Mouse (Mus musculus) 3T3-L1 (cell line): ENCODE results near the gene Dnah17.
A peak's percentile ranks its signal among the peaks of the same experiment; 100 is the strongest.

ENCODE experiments used
- DNase-seq: peaks from one replicate; pipeline ENCODE4 v3.0.0-alpha.2; 2015; ENCODE audit warnings: low read depth, low spot score

Gene Dnah17

DNA sequence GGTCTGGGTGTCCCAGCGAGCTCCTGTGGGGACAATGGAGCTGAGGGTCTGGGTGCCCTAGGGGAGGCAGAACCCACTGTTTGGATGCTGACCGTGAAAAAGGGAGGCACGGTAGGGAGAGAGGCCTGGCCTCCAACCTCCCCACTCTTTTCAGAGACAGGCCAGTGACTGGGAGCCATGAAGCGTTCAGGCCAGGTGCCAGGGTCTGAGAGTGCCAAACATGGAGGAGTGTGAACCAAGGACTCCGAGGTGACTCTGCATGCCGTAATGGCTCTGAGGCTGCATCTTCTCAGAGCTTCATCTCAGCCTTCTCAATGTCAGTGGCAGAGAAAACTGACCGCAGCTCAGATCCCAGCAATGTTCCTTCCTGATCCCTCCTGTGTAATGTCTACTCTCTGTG is 107.0 kb downstream of the Dnah17 start:
- no peak for DNase-seq

- peak; percentile 78 for DNase-seq
These were observed 108.6 kb downstream of the Dnah17 start for GRCm38 (mm10) chr11:118021806-118022205.

DNA sequence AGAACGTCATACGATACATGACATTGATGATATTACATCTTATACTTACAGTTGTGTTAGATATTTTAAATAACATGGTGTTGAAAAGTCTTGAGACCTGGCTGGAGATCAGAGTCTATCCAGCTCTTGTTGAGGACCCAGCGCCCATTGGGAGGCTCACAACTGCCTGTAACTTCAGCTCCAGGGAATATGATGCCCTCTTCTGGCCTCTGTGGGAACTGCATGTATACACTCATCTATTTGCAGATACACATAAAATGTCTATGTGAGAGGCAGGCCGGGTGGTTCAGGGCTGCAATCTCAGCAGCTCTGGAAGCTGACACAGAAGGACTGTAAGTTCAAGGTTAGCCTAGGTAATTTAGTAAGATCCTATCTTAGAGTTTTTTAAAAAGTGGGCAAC is 112.1 kb downstream of the Dnah17 start:
- peak; percentile 50 for DNase-seq

- peak; percentile 69 for DNase-seq
These were observed 114.9 kb downstream of the Dnah17 start for GRCm38 (mm10) chr11:118015381-118016145.

GRCm38 (mm10) chr11:118014391-118014995 is 115.9 kb downstream of the Dnah17 start:
- no peak for DNase-seq

- no peak for DNase-seq
These were observed 117.1 kb downstream of the Dnah17 start for GRCm38 (mm10) chr11:118013339-118013738.

- DNase-seq, result peak; percentile 92
These were observed 117.8 kb downstream of the Dnah17 start for GRCm38 (mm10) chr11:118012595-118012994.

DNA sequence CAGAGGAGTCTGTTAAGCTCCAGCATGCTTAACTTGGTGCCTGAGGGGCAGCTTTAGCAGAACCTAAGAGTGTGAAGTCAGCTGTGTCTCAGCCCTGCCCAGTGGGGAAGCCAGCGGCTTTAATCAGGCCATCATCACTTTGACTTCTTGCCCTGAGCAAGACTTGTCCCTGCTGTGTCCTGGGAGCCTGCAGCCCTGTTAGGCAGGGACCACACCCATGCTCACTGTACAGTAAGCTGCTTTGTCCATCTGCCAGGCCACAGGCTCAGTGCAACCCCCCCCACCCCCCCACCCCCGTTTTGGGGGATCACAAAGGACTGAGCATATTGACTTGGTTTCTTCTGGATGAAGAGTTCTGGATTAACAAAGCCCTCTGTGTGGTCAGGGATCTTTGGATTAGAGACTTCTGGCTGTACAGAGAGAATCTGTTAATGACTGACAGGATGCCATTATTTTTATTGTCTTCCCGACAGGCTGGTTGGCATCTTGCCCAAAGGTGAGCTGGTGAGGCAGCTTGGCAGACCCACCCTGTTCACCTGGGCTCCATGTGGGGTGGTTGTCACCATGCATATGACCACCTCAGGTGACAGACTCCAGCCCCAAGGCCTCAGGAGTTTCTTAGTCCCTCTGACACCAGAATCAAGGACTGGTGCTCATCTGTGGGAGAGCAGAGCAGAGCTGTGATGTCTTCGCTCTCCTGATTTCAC is 120.4 kb downstream of the Dnah17 start:
- no peak for DNase-seq

DNA sequence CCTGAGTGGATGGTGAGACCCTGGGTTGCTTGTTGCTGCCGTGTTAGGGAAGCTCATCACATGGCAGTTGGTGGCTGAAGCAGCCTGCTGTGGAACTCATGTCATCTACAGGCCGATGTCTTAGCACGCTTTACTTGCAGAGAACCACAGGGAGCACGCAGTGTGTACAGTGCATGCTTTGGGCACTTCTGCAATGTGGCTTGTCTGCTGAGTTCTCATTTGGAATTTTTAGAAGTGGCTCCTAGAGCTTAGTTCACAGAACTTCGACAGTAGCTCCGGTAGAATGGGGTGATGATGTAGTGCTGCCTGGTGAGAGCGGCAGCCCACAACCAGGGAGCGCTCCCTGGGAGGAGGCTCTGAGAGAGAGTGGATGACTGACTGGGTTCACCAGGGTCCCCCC is 121.6 kb downstream of the Dnah17 start:
- no peak for DNase-seq

DNA sequence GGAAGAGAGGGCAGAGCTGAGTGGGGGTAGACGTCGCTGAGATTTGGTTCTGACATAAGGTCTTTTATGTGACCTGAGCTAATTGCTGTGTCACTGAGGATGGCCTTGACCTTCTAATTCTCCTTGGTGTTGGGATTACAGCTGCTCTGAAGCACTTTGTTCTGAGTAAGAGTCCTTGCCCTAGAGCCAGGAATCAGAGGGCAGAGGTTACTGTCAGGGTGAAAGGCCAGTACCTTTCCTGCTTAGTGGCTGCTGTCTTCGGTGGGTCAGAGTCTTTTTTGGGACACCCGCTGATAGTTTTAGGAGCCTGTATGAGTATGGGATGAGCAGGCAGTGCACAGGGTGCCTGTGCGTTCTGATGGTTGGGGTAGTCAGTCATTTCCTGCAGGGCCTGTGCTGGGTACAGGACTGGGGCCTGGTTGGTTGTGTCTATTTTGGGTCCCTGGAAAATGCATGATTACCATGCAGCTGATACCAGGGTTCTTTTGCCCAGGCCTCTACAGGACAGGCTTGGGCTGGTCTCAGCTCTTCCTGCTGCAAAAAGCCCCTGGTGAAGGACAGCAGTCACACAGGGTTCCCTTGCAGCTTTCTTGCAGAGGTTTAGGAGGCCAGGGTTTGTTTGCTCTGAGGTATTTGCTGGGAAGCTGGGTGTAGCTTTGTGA is 122.2 kb downstream of the Dnah17 start:
- DNase-seq, result no peak

DNA sequence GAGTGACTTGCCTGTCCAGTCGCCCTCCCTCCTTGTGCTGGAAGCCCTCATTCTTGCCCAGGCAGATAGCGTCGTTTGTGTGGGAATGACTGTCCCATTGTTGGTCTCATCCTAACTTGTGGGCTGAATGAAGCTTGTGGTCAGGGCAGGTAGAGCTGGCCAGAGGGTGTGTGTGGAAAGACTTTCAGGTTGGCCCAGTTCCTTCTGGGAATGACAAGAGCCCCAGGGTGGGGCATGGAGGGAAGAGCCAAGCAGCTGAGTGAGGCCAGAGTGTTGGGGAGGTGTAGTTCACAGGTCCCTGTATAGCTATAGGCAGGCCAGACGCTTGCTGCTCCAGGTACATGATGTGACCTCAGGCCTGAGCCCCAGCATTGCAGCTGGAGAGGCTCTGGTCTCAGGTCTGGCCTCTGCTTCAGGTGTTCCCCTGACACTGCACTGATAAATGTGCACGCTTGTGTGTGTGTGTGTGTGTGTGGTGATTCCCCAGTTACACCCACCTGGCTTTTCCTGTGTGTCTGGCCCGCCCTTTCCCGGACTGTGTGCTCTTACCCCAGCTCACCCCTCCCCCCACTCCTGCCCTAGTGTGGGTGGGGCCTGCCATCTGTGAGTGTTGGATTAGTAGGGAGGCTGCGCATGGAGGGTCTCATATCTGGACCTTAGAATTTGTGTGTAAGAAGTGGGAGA is 122.8 kb downstream of the Dnah17 start:
- no peak for DNase-seq

DNA sequence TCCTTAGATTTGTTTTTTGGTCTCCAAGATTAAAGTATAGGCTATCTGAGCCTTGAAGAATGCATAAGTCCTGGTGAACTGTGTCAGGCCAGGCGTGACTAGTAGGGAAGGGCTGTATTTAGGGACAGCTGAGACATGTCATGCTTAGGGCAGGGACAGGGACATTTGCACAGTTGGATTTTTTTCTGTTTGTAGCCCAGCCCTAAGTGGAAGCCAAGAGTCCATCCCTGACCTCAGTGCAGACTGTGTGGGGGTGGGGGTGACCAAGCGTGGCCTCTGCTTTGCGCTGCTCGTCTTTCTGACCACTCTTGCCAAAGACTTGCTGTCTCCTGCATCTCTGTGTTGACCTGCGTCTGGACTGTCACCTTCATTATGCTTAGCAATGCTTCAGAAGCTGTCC is 126.2 kb downstream of the Dnah17 start:
- no peak for DNase-seq

- DNase-seq, result peak; percentile 91
These were observed 126.7 kb downstream of the Dnah17 start for GRCm38 (mm10) chr11:118003718-118004117.

DNA sequence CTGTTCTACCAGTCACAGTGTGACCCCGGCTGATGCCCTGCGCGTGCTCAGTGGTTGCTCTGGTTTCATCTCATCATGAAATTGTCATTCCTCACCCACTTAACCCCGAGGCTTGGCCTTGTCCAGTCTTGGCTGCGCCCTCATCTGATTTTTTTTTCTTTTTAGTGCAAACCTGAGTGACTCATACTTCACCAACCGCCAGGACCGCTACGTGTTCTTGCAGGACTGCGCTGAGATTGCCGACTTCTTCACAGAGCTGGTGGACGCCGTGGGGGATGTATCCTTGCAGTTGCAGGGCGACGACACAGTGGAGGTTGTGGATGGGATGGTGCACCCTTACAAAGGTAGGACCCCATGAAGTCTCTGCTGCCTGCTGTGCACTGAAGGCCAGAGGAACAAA is 127.3 kb downstream of the Dnah17 start:
- peak; percentile 63 for DNase-seq

- peak; percentile 69 for DNase-seq
These were observed 129.7 kb downstream of the Dnah17 start for GRCm38 (mm10) chr11:118000565-118001215.

GRCm38 (mm10) chr11:118000083-118000482 is 130.4 kb downstream of the Dnah17 start:
- DNase-seq, result no peak

- DNase-seq, result no peak
These were observed 131.0 kb downstream of the Dnah17 start for GRCm38 (mm10) chr11:117999260-117999934.

DNA sequence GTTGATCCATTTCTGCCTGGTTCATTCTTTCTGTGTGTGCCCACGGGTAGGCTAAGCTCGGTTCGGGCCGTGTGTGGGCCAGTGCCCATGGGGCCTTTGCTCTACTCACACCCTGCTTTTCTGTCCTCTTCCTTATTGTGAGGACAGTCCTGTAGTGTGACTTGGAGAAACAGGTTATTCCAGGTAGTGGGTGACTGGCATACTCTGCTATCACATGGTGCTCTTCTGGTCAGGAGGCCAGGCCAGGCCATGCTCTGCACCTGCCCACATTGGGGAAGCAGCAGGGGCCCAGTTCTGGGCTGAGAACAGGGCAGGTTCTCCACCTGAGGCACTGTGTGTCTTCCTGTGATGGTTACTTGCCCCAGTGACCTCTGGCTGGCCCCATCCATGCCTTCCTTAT is 132.1 kb downstream of the Dnah17 start:
- DNase-seq, result no peak

- DNase-seq, result no peak
These were observed 133.3 kb downstream of the Dnah17 start for GRCm38 (mm10) chr11:117997085-117997484.

- peak; percentile 38 for DNase-seq
These were observed 134.4 kb downstream of the Dnah17 start for GRCm38 (mm10) chr11:117996066-117996465.
